Mouse (Mus musculus): ENCODE measurements at regions not wholly inside any gene's neighbourhood (a gene's known extent, or its start where the extent isn't known, plus 50 kb on each side); places are given as distances from the start of the nearest gene placed in this dataset.

DNA sequence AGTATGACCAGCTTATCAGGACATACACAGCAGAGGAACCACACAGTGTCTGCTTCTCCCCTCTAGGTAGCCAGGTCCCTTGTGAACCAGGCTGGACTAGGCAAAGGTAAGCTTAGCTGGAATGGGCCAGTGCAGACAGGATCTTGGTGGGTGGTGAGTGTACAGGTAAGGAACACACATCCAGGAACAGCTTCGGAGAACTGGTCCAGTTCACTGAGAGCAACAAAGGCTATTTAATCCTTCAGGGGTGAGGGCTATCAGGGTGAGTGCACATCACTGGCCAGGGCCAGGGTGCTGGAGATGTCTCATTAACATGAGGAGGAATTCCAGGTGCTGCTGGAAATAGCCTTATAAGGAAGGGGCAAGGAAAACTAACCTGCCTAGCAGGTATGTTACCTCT, 429.4 kb downstream of the Ptpru start:
- TF ChIP-seq EP300 (IDR thresholded peaks at IDR 0.05) = no peak
- no peak for TF ChIP-seq CTCF (IDR thresholded peaks at IDR 0.05)
